Mouse (Mus musculus): ENCODE data around the gene Ube2r2. TPM values are rescaled to one million over a fixed set of nuclear protein-coding genes. Genes with fewer than 3 reads are reported as not detected.

The Ube2r2 gene
- total RNA-seq, 4 experiments from 2014 or later: 124 to 155 (median 142) TPM

DNA sequence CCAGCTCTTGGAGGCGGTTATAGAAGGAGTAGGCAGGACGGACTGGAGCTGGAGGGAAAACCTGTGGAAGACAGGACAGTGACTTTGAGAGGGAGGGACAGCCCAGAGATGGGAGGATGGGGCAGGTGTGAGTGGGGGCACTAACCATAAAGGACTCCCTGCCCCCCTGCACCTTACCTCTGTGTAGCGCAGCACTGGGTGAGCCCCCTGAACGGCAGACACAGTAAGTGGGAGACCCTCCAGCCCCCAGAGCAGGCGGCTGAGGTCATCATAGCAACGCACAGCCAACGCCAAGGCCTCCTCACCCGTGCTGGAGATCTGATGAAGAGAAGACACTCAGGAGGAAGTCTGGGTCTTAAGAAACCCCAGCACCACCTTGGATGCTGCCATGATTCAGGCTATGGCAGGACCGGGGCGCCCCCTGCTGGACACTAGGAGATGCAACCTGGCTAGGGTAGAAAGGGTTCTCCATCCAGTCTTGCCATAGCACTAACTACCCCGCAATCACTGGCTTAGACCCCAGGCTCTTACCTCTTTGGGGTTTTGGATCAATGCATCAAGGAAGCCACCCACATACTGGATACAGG, 16.7 kb upstream of the Ube2r2 start:
- peak; percentile 47 for DNase-seq (ENCODE audit: low spot score)

- peak; percentile 99 for DNase-seq (ENCODE audit: low spot score)
These were observed 11.2 kb upstream of the Ube2r2 start, which contains the start of gene Nol6 for GRCm38 (mm10) chr4:41124180-41124951. TSS of gene Nol6 (minus strand) at chr4:41124455.

DNA sequence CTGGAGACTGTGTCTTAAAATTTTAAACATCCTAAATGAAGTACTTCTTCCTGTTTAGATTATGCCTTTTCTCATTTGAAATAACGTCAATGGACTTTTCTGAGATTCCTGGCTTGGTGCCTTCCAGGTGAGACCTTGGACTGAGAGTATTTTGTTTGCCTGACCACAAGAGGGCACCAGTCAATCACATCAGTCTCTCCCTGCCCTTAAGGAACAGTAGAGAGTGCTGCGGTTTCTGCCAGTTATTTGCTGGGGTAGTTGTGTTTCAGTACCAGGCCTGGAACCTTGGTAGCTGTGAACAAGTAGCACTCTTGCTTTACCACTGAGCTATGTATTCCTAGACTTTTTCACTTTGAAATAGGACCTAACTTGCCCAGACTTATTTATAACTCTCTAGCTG, 6.1 kb upstream of the Ube2r2 start:
- DNase-seq (ENCODE audit: low spot score): peak; percentile 55

GRCm38 (mm10) chr4:41129836-41130235, 5.7 kb upstream of the Ube2r2 start:
- DNase-seq (ENCODE audit: low spot score): no peak

GRCm38 (mm10) chr4:41132471-41132870, 3.1 kb upstream of the Ube2r2 start:
- no peak for DNase-seq (ENCODE audit: low spot score)

DNA sequence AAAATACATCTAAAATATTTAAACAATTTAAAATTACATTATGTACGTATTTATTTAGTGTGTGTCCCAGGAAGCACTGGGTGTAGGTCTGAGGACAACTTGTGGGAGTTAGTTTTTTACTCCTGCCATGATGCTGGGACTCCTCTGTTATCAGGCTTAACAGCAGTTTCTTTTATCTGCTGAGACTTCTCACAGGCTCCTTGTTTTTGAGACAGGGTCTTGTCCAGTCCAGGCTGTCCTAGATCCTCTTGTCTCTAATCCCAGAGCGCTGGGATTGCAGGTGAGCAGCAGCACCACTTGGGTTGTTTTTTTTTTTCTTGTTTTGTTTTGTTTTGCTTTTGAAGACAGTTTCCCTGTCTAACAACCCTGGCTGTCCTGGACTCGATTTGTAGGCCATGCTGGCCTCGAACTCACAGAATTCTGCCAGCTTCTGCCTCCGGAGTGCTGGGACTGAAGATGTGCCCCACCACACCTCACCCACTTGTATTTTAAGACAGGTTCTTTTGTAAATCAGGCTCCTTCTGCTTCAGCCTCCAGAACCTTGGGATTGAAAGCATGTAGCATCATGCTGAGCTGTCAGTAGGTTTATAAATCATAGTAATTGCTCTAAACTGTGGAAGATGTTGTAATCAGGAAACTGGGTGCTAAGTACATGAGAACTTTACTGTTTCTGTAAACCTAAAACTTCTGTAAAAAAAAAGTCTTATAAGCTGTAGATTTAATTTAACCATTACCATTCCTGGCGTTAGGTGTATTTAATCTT, 1.8 kb upstream of the Ube2r2 start:
- DNase-seq (ENCODE audit: low spot score): no peak

DNA sequence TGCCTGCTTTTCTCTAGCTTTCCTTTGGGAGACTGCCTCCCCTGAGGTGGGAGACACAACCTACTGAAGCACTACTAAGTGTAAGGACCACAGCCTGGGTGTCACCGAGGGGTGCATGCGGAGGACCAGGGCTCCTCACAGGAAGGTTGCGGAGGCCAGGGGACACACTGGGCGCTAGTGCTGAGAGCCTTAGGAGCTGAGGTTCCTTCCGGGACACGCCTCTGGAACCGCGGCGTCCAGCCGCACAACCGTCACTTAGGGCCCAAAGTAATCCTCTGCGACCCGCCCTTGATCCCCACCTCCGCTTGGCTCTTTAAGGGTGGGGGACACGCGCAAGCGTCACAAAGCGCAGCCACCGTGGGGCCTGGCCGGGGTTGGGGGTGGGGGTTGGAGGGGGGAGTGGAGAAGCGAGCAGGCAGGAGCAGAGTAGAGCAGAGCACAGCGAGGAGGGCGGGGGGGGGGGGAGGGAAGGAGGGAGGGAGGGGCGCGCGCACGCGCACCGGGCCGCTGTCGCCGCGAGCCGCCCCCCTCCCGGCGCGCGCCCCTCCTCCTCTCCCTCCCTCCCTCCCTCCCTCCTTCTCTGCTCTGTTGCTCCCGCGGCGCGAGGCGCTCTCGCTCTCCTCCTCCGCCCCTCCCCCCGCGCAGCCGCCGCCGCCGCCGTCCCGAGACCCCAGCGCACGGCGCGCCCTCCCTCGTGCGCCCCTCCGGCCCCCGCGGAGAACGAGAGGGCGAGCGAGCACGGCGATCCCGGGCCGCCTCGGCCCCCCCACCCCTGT, 420 bp upstream of the Ube2r2 start:
- peak; percentile 72 for DNase-seq (ENCODE audit: low spot score)

DNA sequence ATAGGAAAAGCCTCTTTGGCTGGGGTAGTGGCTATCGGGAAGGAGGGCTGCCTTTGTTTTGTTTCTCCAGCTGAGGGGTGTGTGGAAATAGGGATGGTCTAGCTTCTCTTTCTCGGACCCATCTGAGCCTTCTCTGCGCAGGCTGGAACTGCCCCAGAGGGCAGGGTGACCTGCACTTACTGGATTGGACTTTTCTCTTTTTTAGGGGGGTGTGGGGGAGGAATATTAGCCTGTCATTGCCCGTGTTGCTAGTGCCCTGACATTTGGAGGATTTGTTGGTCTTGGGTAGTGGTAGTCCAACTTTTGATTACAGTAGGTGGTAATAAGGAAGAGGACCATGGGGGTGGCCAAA, 887 bp downstream of the Ube2r2 start:
- DNase-seq (ENCODE audit: low spot score): peak; percentile 48

DNA sequence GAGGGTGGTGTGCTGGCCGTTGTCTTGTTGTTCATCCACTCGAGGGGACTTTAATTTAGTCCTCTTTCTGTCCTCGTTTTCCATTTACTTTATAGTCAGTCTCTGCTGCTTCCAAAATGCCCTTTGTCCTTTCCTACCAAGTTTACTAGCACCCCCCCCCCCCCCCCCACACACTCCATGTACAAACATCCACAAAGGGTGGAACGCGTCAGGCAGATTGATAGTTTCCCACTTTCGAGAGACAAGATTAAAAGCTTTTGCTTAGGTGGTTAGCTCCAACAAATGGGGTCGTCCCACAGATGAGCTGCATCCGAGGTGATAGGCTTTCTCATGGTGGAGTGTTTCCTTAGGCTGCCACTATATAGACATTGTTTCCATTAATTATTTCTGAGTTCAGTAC, 1.3 kb downstream of the Ube2r2 start:
- no peak for DNase-seq (ENCODE audit: low spot score)

- DNase-seq (ENCODE audit: low spot score): no peak
These were observed 4.8 kb downstream of the Ube2r2 start for GRCm38 (mm10) chr4:41140174-41140875.

DNA sequence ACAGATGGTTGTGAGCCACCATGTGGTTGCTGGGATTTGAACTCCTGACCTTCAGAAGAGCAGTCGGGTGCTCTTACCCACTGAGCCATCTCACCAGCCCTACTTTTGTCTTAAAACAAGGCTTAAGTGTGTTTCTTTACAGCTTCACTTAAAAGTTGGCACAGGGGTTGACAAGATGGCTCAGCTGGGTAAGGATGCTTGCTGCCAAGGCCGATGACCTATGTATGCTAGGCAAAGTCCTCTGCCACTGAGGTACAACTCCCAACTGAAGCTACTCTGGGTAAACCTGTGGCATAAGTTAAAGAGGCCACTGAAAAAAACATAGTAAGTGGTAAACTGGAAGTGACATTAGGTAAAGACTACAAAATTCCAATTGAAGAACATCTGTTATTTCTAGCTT, 7.1 kb downstream of the Ube2r2 start:
- DNase-seq (ENCODE audit: low spot score): no peak

- no peak for DNase-seq (ENCODE audit: low spot score)
These were observed 14.3 kb downstream of the Ube2r2 start for GRCm38 (mm10) chr4:41149891-41150290.

DNA sequence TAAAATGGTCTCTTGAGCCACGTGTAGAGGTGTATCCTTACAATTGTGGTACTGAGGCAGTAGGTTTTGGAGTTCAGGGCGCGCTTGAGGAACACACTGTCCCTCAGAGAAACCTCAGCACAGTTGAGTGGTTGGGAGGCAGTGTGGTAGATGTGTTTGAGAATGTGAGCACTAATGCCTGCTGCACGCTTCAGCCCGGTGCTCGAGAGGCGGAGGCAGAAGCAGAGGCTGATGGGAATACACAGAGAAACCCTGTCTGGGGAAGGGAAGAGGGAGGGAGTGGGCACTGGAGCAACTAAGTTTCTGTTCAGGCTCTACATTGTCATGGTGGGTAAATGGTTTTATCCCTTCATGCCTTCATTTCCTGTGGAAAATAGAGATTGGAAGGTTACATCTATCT, 15.6 kb downstream of the Ube2r2 start:
- DNase-seq (ENCODE audit: low spot score): no peak

- no peak for DNase-seq (ENCODE audit: low spot score)
These were observed 17.6 kb downstream of the Ube2r2 start for GRCm38 (mm10) chr4:41153146-41153545.

DNA sequence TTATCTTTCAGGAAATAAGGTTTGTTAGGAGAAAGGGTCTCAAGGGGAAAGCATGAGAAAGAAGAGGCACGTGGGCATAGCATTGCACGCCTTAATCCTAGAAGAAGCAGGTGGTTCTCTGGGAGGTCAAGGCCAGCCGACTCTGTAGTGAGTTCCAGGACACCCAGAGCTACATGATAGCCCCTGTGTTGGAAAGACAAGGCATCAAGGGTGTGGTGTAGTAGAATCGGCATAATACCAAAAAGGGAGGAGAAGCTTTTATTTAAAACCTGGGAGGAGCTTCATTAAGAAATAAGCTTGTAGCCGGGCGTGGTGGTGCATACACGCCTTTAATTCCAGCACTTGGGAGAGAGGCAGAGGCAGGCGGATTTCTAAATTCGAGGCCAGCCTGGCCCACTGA, 21.4 kb downstream of the Ube2r2 start:
- DNase-seq (ENCODE audit: low spot score): no peak

DNA sequence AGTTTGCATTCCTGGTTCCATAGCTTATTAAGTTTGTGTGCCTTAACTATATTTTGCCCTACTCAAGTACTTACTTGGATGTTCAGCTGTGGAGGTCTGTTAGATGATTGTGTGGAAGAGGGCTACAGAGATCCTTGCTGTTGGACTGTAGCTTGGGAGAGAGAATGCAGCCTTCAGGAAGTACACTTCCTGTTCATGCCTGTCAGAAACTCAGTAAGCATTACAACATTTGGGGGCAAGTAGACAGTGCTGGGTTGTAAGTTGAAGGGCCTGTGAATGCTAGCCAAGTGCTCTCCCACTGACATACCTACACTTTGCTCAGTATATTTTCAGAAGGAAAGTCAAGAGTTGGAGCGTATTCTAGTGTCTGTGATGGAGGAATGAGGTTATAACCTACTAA, 22.7 kb downstream of the Ube2r2 start:
- DNase-seq (ENCODE audit: low spot score): no peak

GRCm38 (mm10) chr4:41161232-41161631, 25.7 kb downstream of the Ube2r2 start:
- no peak for DNase-seq (ENCODE audit: low spot score)

- no peak for DNase-seq (ENCODE audit: low spot score)
These were observed 29.4 kb downstream of the Ube2r2 start for GRCm38 (mm10) chr4:41164974-41165373.

DNA sequence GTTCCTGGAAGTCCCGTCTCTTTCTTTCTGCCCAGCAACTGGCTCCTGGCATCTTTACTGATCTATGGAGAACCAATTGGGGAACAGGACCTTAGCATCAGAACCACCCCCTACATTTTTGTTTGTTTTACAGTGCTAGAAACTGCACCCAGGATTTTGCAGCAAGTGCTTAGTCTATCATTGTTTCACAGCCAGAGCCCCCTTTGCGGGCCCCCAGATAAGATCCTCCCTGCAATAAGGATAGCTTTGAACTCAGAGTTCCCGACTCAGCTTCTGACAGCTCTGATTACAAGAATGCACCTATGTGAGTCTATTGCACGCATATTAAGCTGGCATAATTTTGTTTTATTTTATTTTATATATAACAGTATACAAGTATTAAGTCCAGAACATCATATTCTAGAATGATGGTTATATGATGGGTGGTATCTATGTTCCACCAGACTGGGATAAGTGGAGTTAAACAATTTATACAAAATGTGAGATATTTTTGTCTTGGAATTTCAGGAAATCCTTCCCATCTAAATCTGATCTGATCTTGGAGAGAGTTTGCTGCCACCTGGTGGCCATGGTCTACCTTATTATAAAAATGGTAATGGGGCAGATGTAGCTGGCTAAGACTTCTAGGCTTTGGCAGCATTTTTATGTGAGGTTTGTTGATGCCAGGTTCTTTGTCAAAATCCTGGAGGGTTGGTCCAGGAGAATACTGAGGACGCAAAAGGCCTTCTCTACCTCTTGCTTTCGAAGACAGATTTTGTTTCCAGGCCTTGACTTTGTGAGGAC, 30.3 kb downstream of the Ube2r2 start:
- DNase-seq (ENCODE audit: low spot score): peak; percentile 74

GRCm38 (mm10) chr4:41170970-41171369, 35.4 kb downstream of the Ube2r2 start:
- DNase-seq (ENCODE audit: low spot score): no peak

GRCm38 (mm10) chr4:41174631-41175030, 39.1 kb downstream of the Ube2r2 start:
- DNase-seq (ENCODE audit: low spot score): no peak
